Mouse (Mus musculus) lung, embryonic 16.5 days (tissue): ENCODE data around the gene Sectm1b. TPM values are rescaled to one million over a fixed set of nuclear protein-coding genes. Genes with fewer than 3 reads are reported as not detected.

Source experiments
- ATAC-seq: fragments of 200-750 bp; cut with Nextera tagmentation; 2 replicates; pipeline ENCODE4 v1.8.0; 2017; ENCODE audit warnings: low read depth, mild to moderate bottlenecking, moderate library complexity
- H3K27ac ChIP-seq: fragments of 300-500 bp; sonication (generic); 2 replicates; pipeline ENCODE4 v1.5.1; 2014; ENCODE audit warnings: mild to moderate bottlenecking, control low read depth, low read length
- H3K27me3 ChIP-seq: fragments of 300-500 bp; sonication (generic); 2 replicates; pipeline ENCODE4 v1.6.1; 2014; ENCODE audit warnings: low read depth, low read length, mixed read lengths; ENCODE audit not compliant: control insufficient read depth, insufficient read depth
- H3K36me3 ChIP-seq: fragments of 300-500 bp; sonication (generic); 2 replicates; pipeline ENCODE4 v1.6.1; 2014; ENCODE audit warnings: low read length; ENCODE audit not compliant: control insufficient read depth, insufficient read depth
- H3K4me1 ChIP-seq: fragments of 300-500 bp; sonication (generic); replicated peaks from 2 replicates; pipeline ENCODE4 v1.6.1; 2014; ENCODE audit warnings: low read length, mixed read lengths; ENCODE audit not compliant: control insufficient read depth, insufficient read depth
- H3K4me2 ChIP-seq: fragments of 300-500 bp; sonication (generic); 2 replicates; pipeline ENCODE4 v1.6.1; 2014; ENCODE audit warnings: low read depth, low read length, control low read depth
- H3K4me3 ChIP-seq: fragments of 300-500 bp; sonication (generic); 2 replicates; pipeline ENCODE4 v1.5.1; 2014; ENCODE audit warnings: mild to moderate bottlenecking, low read length, control low read depth
- H3K9ac ChIP-seq: fragments of 300-500 bp; sonication (generic); 2 replicates; pipeline ENCODE4 v1.6.1; 2014; ENCODE audit warnings: low read length, control low read depth
- H3K9me3 ChIP-seq: fragments of 300-500 bp; sonication (generic); 2 replicates; pipeline ENCODE4 v1.6.1; 2016; ENCODE audit warnings: low read length; ENCODE audit not compliant: control insufficient read depth
- WGBS: fragments of 180-500 bp; shearing (Covaris S2); extraction: QIAGEN DNeasy Blood & Tissue Kit; methylation state at CpG from one replicate; pipeline ENCODE4 v1.1.7; 2014; 5-methylcytosine and 5-hydroxymethylcytosine counted together
- polyA plus RNA-seq: library from polyadenylated mRNA; unstranded; fragments of >200 nt; fragmentation: Nextera tagmentation; extraction: Ambion mirVana; gene quantifications from 2 replicates; pipeline ENCODE4 v1.2.1, GENCODE M21; 2015

The Sectm1b gene
- polyA plus RNA-seq, 1 experiment from 2014 or later: 0.15 TPM

DNA sequence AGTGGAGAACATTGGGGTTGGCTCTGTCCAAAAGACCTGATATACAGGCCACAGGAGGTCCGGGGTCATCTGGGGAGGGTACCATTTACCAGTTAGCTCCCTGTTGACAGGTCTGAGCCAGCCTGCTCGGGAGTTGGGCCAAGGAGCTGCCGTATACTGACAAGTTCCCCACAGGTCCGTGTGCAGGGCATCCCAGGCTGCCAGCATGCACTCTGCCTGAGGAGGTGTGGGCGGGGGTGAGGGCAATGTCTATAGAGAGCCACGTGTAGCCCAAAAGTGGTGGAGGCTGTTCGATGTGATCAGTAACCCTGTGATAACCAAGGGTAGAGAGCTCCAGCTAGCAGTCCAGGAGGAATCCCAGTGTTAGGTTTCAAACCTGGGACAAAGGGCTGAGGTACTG lies 36.4 kb upstream of the Sectm1b start:
- peaks cover 2% of the 10 kb centered on the region; the same call in 1 of the 2 replicates for H3K4me1 ChIP-seq
- H3K27ac ChIP-seq: no peak overlapping the region
- H3K4me3 ChIP-seq: no peak overlapping the region
- 56% methylated on average over 7 of the region's 7 CpGs for WGBS
- no peak overlapping the region for H3K9ac ChIP-seq
- H3K4me2 ChIP-seq: no peak overlapping the region
- H3K36me3 ChIP-seq: no peaks in the 10 kb centered on the region
- H3K27me3 ChIP-seq: no peaks in the 10 kb centered on the region
- H3K9me3 ChIP-seq: no peaks in the 10 kb centered on the region
- ATAC-seq: no peak

DNA sequence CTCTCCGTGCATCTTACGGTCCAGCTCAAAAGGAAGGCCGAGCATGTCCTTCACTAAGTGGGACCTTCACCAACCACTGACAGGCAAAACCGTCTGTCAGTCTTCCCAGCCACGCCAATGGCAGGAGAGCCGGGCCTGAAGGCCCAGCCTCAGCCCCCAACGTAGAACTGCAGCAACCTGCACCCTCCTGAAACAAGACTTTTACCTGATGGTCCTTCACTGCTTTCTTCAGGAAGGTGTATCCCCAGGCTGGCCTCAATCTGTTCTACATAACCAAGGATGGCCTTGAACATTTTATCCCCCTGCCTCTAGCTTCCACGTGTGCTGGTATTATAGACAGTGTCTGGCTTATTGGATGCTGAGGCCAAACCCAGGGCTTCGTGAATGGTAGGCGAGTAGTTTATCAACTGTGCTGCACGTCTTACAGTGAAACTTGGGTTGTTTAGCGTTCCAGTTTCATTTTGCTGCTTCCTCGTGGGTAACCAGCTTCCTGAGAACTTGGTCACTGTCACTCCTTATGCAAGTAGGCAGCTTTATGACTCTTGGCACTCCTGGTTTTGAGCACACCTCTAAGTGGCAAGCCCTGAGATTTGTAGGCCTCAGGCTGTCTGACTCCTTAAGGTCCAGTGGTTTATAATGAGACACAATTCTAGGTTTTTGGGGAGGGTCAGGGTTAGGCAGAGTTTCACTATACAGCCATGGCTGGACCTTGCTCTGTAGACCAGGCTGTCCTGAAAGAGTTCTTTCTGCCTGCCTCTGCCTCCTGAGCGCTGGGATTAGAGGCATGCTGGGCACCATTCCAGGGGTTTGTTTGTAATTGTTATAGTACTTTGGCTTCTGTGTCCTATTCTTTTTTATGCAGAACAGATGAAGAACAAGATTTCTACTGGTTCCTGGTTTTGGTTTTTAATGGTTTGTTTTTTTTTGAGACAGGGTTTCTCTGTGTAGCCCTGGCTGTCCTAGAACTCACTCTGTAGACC lies 29.5 kb upstream of the Sectm1b start:
- WGBS: 87% methylated on average over 14 of the region's 14 CpGs
- no peaks in the 10 kb centered on the region for H3K36me3 ChIP-seq
- no peaks in the 10 kb centered on the region for H3K27me3 ChIP-seq
- H3K27ac ChIP-seq: no peak overlapping the region
- H3K4me1 ChIP-seq: peaks cover 6% of the 10 kb centered on the region; the same call in 1 of the 2 replicates
- H3K9me3 ChIP-seq: no peaks in the 10 kb centered on the region
- no peak overlapping the region for H3K4me2 ChIP-seq
- ATAC-seq: no peak
- no peak overlapping the region for H3K9ac ChIP-seq
- no peak overlapping the region for H3K4me3 ChIP-seq

- Histone ChIP-seq H3K9ac (no peak overlapping the region), H3K4me3 (no peak overlapping the region), H3K4me2 (no peak overlapping the region), H3K27ac (no peak overlapping the region), H3K4me1 (peaks cover 6% of the 10 kb centered on the region; the same call in 1 of the 2 replicates), H3K9me3 (no peaks in the 10 kb centered on the region), H3K27me3 (no peaks in the 10 kb centered on the region), H3K36me3 (no peaks in the 10 kb centered on the region)
- no peak for ATAC-seq
- WGBS: 38% methylated on average over 4 of the region's 4 CpGs
Observed at GRCm38 (mm10) chr11:121090943-121091342, 27.6 kb upstream of the Sectm1b start.

DNA sequence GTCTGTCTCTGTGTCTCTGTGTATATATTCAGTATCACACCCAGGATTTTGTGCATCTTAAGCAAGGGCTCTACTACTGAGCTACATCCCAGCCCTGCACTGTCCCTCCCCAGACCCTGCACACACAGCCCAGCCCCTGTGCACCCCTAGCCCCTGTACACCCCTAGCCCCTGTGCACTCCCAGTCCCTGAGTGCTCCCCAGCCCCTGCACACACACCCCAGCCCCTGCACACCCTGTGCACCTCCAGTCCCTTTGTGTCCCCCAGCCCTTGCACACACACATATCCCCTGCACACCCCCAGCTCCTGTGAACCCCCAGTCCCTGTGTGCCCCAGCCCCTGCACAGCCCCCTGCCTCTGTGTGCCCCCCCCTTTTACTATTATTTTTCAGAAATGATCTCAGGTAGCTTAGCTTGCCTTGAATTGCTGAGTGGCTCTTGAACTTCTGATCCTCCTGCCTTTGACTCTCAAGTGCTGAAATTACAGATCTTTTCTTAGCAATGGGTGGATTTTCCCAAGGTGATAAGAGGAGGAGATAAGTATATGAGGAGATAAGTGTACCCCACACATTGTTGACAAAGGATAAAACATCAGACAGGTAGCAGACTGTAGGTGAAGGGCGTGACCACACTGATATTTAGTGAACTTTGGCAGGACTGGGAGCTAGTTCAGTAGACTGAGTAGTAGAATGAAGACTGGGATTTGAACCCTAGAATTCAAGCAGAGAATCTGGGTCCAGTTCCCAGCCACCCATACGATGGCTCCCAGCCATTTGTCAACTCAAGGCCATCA lies 26.6 kb upstream of the Sectm1b start:
- Histone ChIP-seq H3K4me1 (peaks cover 5% of the 10 kb centered on the region; the same call in 1 of the 2 replicates), H3K4me2 (no peak overlapping the region), H3K27ac (no peak overlapping the region), H3K9ac (no peak overlapping the region), H3K27me3 (no peaks in the 10 kb centered on the region), H3K9me3 (no peaks in the 10 kb centered on the region), H3K36me3 (no peaks in the 10 kb centered on the region), H3K4me3 (no peak overlapping the region)
- no peak for ATAC-seq
- WGBS: 59% methylated on average over 2 of the region's 2 CpGs

DNA sequence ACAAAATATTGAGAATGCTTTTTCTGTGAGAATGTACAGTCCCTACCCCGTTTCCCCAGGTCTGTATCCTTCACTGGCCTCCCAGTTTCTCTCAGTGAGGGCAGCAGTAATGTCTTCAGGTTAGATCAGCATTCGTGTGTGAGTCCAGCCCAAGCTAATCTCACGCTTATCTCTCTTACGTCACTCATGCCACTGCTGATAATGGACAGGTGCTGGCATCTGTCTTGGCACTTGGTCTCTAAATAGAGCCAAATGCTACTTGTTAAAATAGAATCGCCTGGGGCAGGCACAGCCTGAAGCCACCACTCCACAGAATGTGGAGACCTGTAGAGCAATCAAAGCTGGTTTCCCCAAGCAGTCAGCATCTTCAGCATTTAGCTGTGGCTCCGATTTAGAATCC lies 25.6 kb upstream of the Sectm1b start:
- Histone ChIP-seq H3K27me3 (no peaks in the 10 kb centered on the region), H3K4me2 (no peak overlapping the region), H3K4me3 (no peak overlapping the region), H3K9me3 (no peaks in the 10 kb centered on the region), H3K4me1 (peaks cover 3% of the 10 kb centered on the region; the same call in 1 of the 2 replicates), H3K27ac (no peak overlapping the region), H3K36me3 (no peaks in the 10 kb centered on the region), H3K9ac (no peak overlapping the region)
- WGBS: 46% methylated on average over 6 of the region's 6 CpGs
- no peak for ATAC-seq

DNA sequence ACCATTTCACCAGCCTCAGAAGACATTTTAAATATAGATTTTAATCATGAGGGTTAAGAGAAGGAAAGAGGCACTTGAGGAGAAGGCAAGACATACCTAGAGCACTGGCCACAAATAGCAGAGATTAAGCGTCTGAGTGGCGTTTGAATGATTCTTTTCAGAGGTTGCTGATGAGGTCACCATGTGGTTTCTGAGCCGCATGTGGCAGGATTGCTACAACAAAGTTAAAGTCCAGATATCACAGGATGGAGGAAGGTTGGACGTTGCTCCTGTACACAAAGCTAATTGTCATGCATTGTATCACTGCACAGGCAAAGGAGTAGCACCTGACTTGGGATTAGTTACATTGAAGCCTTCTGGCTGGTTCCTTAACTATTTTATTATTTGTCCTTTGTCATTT lies 22.9 kb upstream of the Sectm1b start:
- Histone ChIP-seq H3K36me3 (no peaks in the 10 kb centered on the region), H3K9ac (no peak overlapping the region), H3K4me3 (no peak overlapping the region), H3K4me2 (no peak overlapping the region), H3K4me1 (peaks cover 3% of the 10 kb centered on the region; the same call in 1 of the 2 replicates), H3K27me3 (no peaks in the 10 kb centered on the region), H3K9me3 (no peaks in the 10 kb centered on the region), H3K27ac (no peak overlapping the region)
- ATAC-seq: no peak
- WGBS: 41% methylated on average over 4 of the region's 4 CpGs

- H3K36me3 ChIP-seq: no peaks in the 10 kb centered on the region
- H3K4me3 ChIP-seq: no peak overlapping the region
- no peak overlapping the region for H3K27ac ChIP-seq
- no peak for ATAC-seq
- no peak overlapping the region for H3K4me2 ChIP-seq
- H3K9ac ChIP-seq: no peak overlapping the region
- 45% methylated on average over 5 of the region's 5 CpGs for WGBS
- H3K4me1 ChIP-seq: no peaks in the 10 kb centered on the region
- no peaks in the 10 kb centered on the region for H3K9me3 ChIP-seq
- no peaks in the 10 kb centered on the region for H3K27me3 ChIP-seq
Observed at GRCm38 (mm10) chr11:121085181-121085580, 21.8 kb upstream of the Sectm1b start.

DNA sequence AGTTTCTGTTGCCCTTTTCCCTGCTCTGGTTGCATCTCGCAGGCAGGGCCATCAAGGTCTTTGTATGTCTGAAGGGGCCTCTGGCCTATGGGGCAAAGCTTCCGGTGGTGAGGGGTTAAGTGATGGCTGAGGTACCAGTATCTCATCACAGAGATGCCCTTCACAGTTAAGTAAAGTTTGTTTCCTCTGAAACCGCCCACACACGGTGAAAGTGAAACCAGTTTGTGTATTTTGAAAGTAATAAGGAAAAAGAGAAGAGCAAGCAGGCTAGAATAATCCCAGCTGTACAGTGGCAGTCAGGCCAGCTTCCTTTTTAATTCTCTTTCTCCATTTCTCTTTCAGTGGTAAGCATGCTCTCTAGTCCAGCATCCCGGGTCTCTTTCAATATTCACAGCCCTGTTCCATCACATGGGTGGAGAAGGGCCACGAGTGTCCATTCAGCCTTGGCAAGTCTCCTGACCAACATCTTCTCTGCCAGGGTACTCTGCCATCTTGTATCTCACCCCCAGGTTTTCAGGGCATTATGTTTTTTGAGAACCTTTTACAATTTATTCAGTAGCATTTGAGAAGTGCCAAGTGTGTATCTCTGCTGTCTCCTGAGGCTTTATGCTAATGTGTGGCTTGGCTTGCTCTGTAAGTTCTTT lies 19.6 kb upstream of the Sectm1b start:
- no peak for ATAC-seq
- Histone ChIP-seq H3K4me3 (no peak overlapping the region), H3K9me3 (no peaks in the 10 kb centered on the region), H3K4me1 (no peaks in the 10 kb centered on the region), H3K27ac (no peak overlapping the region), H3K4me2 (no peak overlapping the region), H3K9ac (no peak overlapping the region), H3K36me3 (no peaks in the 10 kb centered on the region), H3K27me3 (no peaks in the 10 kb centered on the region)
- 47% methylated on average over 6 of the region's 6 CpGs for WGBS

- H3K9ac ChIP-seq: no peak overlapping the region
- H3K27me3 ChIP-seq: no peaks in the 10 kb centered on the region
- H3K4me2 ChIP-seq: no peak overlapping the region
- no peak overlapping the region for H3K27ac ChIP-seq
- no peaks in the 10 kb centered on the region for H3K36me3 ChIP-seq
- ATAC-seq: no peak
- H3K9me3 ChIP-seq: no peaks in the 10 kb centered on the region
- WGBS: 79% methylated on average over 3 of the region's 3 CpGs
- no peaks in the 10 kb centered on the region for H3K4me1 ChIP-seq
- H3K4me3 ChIP-seq: no peak overlapping the region
Observed at GRCm38 (mm10) chr11:121082250-121082649, 18.9 kb upstream of the Sectm1b start.
